Mouse (Mus musculus) embryonic facial prominence, embryonic 14.5 days (tissue): ENCODE measurements around the gene Agap1. TPM values are rescaled to one million over a fixed set of nuclear protein-coding genes. Genes with fewer than 3 reads are reported as not detected.

Experiments
- ATAC-seq: fragments of 200-750 bp; cut with Nextera tagmentation; 2 replicates; pipeline ENCODE4 v1.8.0; 2017; ENCODE audit warnings: low read depth, moderate number of reproducible peaks, moderate TSS enrichment
- DNase-seq: peaks from one replicate; pipeline ENCODE4 v3.0.0-alpha.2; 2015; ENCODE audit warnings: low spot score
- H3K27ac ChIP-seq: fragments of 300-500 bp; sonication (generic); replicated peaks from 2 replicates; pipeline ENCODE4 v1.5.1; 2014; ENCODE audit warnings: low read depth, mild to moderate bottlenecking, low read length, moderate library complexity
- H3K27me3 ChIP-seq: fragments of 300-500 bp; sonication (generic); replicated peaks from 2 replicates; pipeline ENCODE4 v1.6.1; 2014; ENCODE audit warnings: low read length; ENCODE audit not compliant: control insufficient read depth, insufficient read depth
- H3K36me3 ChIP-seq: fragments of 300-500 bp; sonication (generic); 2 replicates; pipeline ENCODE4 v1.6.1; 2014; ENCODE audit warnings: low read length, mixed read lengths; ENCODE audit not compliant: control insufficient read depth, insufficient read depth
- H3K4me1 ChIP-seq: fragments of 300-500 bp; sonication (generic); 2 replicates; pipeline ENCODE4 v1.6.1; 2014; ENCODE audit warnings: antibody characterized with exemption, low read length; ENCODE audit not compliant: control insufficient read depth, insufficient read depth
- H3K4me2 ChIP-seq: fragments of 300-500 bp; sonication (generic); 2 replicates; pipeline ENCODE4 v1.6.1; 2014; ENCODE audit warnings: low read depth, mild to moderate bottlenecking, low read length, moderate library complexity, mixed read lengths
- H3K4me3 ChIP-seq: fragments of 300-500 bp; sonication (generic); 2 replicates; pipeline ENCODE4 v1.5.1; 2014; ENCODE audit warnings: low read depth, mild to moderate bottlenecking, low read length
- H3K9ac ChIP-seq: fragments of 300-500 bp; sonication (generic); 2 replicates; pipeline ENCODE4 v1.6.1; 2014; ENCODE audit warnings: low read depth, mild to moderate bottlenecking, low read length, moderate library complexity, mixed read lengths
- H3K9me3 ChIP-seq: fragments of 300-500 bp; sonication (generic); 2 replicates; pipeline ENCODE4 v1.6.1; 2016; ENCODE audit warnings: low read length; ENCODE audit not compliant: control insufficient read depth
- WGBS: fragments of 180-500 bp; shearing (Covaris S2); extraction: QIAGEN DNeasy Blood & Tissue Kit; methylation state at CpG from one replicate; pipeline ENCODE4 v1.1.7; 2014; 5-methylcytosine and 5-hydroxymethylcytosine counted together
- polyA plus RNA-seq: library from polyadenylated mRNA; unstranded; fragments of >200 nt; fragmentation: Nextera tagmentation; extraction: Ambion mirVana; gene quantifications from 2 replicates; pipeline ENCODE4 v1.2.1, GENCODE M21; 2014

The Agap1 gene
- polyA plus RNA-seq, 1 experiment from 2014 or later = 19.9 TPM

DNA sequence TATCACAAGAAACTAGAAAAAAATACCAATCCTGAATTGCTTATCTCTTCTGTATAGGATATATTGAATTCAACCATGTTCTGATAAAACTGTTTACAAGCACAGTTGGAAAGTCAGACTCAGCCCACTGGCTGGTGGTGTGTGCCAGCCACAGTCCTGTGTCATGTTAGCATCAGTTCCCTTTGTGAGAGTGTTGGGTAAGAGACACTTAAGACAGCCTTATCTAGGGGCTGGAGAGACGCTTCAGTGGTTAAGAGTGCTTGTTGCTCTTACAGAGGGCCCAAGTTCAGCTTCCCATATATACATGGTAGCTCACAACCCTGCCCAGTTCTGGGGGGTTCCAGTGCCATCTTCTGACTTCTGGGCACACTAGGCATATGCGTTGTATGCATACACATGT is 261.6 kb downstream of the Agap1 start:
- no peak overlapping the region for H3K27ac ChIP-seq
- no peak overlapping the region for H3K9ac ChIP-seq
- no peaks in the 10 kb centered on the region for H3K27me3 ChIP-seq
- H3K36me3 ChIP-seq = no peaks in the 10 kb centered on the region
- ATAC-seq = no peak
- WGBS = 100% methylated on average over 2 of the region's 2 CpGs
- H3K4me1 ChIP-seq = peaks cover 11% of the 10 kb centered on the region
- no peak for DNase-seq
- no peaks in the 10 kb centered on the region for H3K9me3 ChIP-seq
- H3K4me2 ChIP-seq = no peak overlapping the region
- H3K4me3 ChIP-seq = no peak overlapping the region

GRCm38 (mm10) chr1:89717100-89717499 is 262.5 kb downstream of the Agap1 start:
- no peaks in the 10 kb centered on the region for H3K27me3 ChIP-seq
- H3K36me3 ChIP-seq = no peaks in the 10 kb centered on the region
- ATAC-seq (no peak), DNase-seq (no peak)
- no peak overlapping the region for H3K4me2 ChIP-seq
- H3K9ac ChIP-seq = no peak overlapping the region
- H3K9me3 ChIP-seq = no peaks in the 10 kb centered on the region
- 96% methylated on average over 4 of the region's 4 CpGs for WGBS
- no peak overlapping the region for H3K27ac ChIP-seq
- H3K4me1 ChIP-seq = peaks cover 11% of the 10 kb centered on the region
- no peak overlapping the region for H3K4me3 ChIP-seq

DNA sequence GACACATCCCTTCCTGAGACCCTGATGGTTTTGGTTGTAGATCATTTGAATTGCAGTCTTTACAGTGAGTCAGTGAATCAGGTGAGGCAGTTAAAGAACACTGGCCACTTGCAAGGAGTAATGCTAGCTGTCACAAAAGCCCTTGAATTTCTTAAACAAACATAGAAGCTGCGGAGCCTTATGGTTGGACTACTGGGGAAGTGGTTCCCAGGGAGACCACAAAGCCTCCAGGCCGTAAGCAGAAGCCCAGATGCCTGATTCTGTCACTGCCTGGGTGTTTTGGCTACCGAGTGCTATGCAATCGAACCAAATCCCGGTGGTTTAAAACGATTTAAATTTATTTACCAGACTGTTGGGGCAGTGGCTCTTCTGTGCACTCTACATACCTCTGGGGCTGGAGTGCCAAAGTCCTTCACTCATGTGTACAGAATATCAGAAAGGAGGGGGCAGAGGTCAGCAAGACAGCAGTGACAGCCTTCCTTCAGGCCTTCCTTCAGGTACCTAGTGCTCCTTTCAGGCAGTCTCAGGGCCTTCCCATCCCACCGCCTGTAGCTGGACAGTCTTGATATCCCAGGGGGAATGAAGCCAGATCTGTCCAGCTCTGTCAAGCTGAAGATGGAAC is 264.3 kb downstream of the Agap1 start:
- ATAC-seq (no peak), DNase-seq (no peak)
- no peak overlapping the region for H3K4me3 ChIP-seq
- H3K4me1 ChIP-seq = peaks cover 11% of the 10 kb centered on the region
- H3K9me3 ChIP-seq = no peaks in the 10 kb centered on the region
- 43% methylated on average over 7 of the region's 7 CpGs for WGBS
- H3K4me2 ChIP-seq = no peak overlapping the region
- no peak overlapping the region for H3K9ac ChIP-seq
- no peak overlapping the region for H3K27ac ChIP-seq
- H3K27me3 ChIP-seq = no peaks in the 10 kb centered on the region
- no peaks in the 10 kb centered on the region for H3K36me3 ChIP-seq

DNA sequence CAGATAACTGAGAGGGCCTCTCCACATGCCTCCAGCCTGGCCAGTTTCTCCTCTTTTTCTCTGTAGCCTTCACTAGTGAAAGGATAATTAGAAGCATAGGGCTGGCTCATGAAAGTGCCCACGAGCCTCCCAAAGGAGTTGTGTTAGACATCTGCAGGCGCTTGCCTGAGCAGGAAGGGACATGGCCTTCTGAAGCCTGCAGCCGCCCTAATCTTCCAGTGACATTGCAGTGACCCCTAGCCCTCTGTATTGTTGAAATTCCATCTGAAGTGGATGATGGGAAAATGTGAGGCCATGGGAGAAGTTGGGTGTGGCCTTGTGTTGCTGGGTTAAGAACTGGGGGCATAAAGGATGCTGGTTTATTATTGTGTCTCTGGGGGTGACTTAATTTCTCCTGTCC is 269.5 kb downstream of the Agap1 start:
- WGBS = 15% methylated on average over 3 of the region's 3 CpGs

GRCm38 (mm10) chr1:89724555-89724954 is 269.9 kb downstream of the Agap1 start:
- Histone ChIP-seq H3K4me2 (no peak overlapping the region), H3K9me3 (no peaks in the 10 kb centered on the region), H3K27ac (no peak overlapping the region), H3K9ac (no peak overlapping the region), H3K36me3 (peaks cover 10% of the 10 kb centered on the region; the same call in 1 of the 2 replicates), H3K4me1 (peaks cover 18% of the 10 kb centered on the region), H3K4me3 (no peak overlapping the region), H3K27me3 (no peaks in the 10 kb centered on the region)
- DNase-seq (no peak), ATAC-seq (no peak)
- WGBS = 60% methylated on average over 6 of the region's 6 CpGs

More for the DNA sequence above, 269.5 kb downstream of the Agap1 start:
- Histone ChIP-seq H3K27ac (no peak overlapping the region), H3K9me3 (no peaks in the 10 kb centered on the region), H3K27me3 (no peaks in the 10 kb centered on the region), H3K9ac (no peak overlapping the region), H3K4me1 (peaks cover 18% of the 10 kb centered on the region), H3K4me3 (no peak overlapping the region), H3K36me3 (peaks cover 10% of the 10 kb centered on the region; the same call in 1 of the 2 replicates), H3K4me2 (no peak overlapping the region)
- DNase-seq (no peak), ATAC-seq (no peak)

DNA sequence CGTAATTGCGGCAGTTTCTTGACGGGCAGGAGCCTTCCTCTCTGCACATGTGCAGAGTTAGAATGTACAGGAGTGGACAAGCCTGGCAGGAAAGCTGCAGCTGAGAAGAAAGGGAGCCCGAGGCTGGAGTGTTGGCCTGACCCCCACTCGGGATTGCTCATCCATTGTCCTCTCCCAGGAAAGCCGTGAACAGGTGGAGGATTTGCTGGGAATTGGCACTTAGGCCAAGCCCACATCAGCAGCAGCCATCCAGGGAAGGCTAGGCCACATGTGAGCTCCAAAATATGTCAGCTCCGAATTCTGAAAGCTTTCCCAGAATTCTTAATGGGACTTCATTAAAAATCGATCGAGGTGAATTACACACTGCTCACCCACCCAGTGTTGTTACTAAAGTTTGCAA is 270.4 kb downstream of the Agap1 start:
- ATAC-seq = no peak
- Histone ChIP-seq H3K4me3 (no peak overlapping the region), H3K27me3 (no peaks in the 10 kb centered on the region), H3K4me1 (peaks cover 18% of the 10 kb centered on the region), H3K4me2 (no peak overlapping the region), H3K9me3 (no peaks in the 10 kb centered on the region), H3K27ac (no peak overlapping the region), H3K9ac (no peak overlapping the region), H3K36me3 (peaks cover 10% of the 10 kb centered on the region; the same call in 1 of the 2 replicates)
- WGBS = 43% methylated on average over 9 of the region's 9 CpGs
- DNase-seq = no peak

GRCm38 (mm10) chr1:89728481-89728880 is 273.9 kb downstream of the Agap1 start:
- Histone ChIP-seq H3K4me3 (no peak overlapping the region), H3K27me3 (no peaks in the 10 kb centered on the region), H3K36me3 (peaks cover 10% of the 10 kb centered on the region; the same call in 1 of the 2 replicates), H3K9ac (no peak overlapping the region), H3K4me1 (peaks cover 18% of the 10 kb centered on the region), H3K27ac (no peak overlapping the region), H3K4me2 (no peak overlapping the region), H3K9me3 (no peaks in the 10 kb centered on the region)
- WGBS = 92% methylated on average over 6 of the region's 6 CpGs
- no peak for DNase-seq
- no peak for ATAC-seq

DNA sequence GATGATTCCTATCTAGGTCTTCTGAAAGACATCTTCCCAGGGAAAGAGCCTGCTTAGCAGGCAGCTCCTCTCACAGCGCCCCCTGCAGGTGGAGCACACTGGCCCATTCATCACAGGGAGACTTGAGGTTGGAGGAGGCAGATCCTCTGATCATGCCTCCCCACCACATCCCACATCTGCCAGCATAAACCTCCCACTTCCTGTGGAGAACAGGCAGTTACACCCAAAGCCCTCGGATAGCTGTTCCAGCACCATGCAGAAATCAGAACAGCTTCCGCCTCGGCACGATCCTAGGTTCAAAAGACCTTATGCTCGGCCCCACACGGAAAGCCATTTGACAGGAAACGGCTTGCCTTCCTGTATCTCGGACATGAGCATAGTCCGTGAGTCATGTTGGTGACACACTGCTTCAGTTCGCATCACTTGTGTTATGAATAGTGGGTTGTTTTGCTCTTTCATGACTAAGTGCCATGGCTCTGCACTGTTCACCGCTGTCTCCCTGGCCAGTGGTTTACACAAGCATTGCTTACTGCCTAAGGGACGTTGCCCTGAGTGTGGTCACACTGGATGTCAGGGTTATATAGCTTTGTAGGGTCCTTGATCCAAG is 276.1 kb downstream of the Agap1 start:
- Histone ChIP-seq H3K4me3 (no peak overlapping the region), H3K27ac (no peak overlapping the region), H3K36me3 (peaks cover 10% of the 10 kb centered on the region; the same call in 1 of the 2 replicates), H3K27me3 (no peaks in the 10 kb centered on the region), H3K9ac (no peak overlapping the region), H3K4me2 (no peak overlapping the region), H3K4me1 (peaks cover 6% of the 10 kb centered on the region; the same call in 1 of the 2 replicates), H3K9me3 (no peaks in the 10 kb centered on the region)
- WGBS = 88% methylated on average over 13 of the region's 13 CpGs
- ATAC-seq (no peak), DNase-seq (no peak)

- ATAC-seq (no peak), DNase-seq (no peak)
- Histone ChIP-seq H3K4me2 (no peak overlapping the region), H3K9ac (no peak overlapping the region), H3K27ac (no peak overlapping the region), H3K27me3 (no peaks in the 10 kb centered on the region), H3K9me3 (no peaks in the 10 kb centered on the region), H3K36me3 (no peaks in the 10 kb centered on the region), H3K4me1 (peaks cover 6% of the 10 kb centered on the region; the same call in 1 of the 2 replicates), H3K4me3 (no peak overlapping the region)
- WGBS = 57% methylated on average over 9 of the region's 9 CpGs
Observed at GRCm38 (mm10) chr1:89734368-89734767, 279.8 kb downstream of the Agap1 start.
